In genomic region chr16:33583881-33584454, GRCm38 (mm10) we compare ENCODE assay signal across 8 mouse cellular contexts.
DNase-seq lines count a peak whose midpoint lies in the region; ATAC-seq and TF ChIP-seq lines count a peak whose summit lies in the region.

No protein-coding gene starts in this region.

- peak overlapping the region; percentile 16 for H3K4me3 ChIP-seq in forebrain, embryonic 16.5 days (replicated peaks; ENCODE audit: low read length)
- H3K4me3 ChIP-seq in hindbrain, embryonic 16.5 days (ENCODE audit: low read length) = peak overlapping the region; percentile 17
- no peak overlapping the region for H3K4me3 ChIP-seq in liver, adult 2 months (ENCODE audit: insufficient read depth, low read depth, low read length)
- peak overlapping the region; percentile 4; the same call in 1 of the 2 replicates for H3K4me3 ChIP-seq in midbrain, embryonic 16.5 days (ENCODE audit: low read depth, low read length)

- H3K27ac ChIP-seq in forebrain, embryonic 16.5 days (ENCODE audit: low read length) = peak overlapping the region; percentile 72
- peak overlapping the region; percentile 64 for H3K27ac ChIP-seq in hindbrain, embryonic 16.5 days (ENCODE audit: low read depth, low read length)
- peak overlapping the region; percentile 85 for H3K27ac ChIP-seq in liver, adult 2 months (replicated peaks; ENCODE audit: insufficient read depth, low read depth, low read length)
- H3K27ac ChIP-seq in midbrain, embryonic 16.5 days (ENCODE audit: low read length) = peak overlapping the region; percentile 0

- H3K79me2 ChIP-seq in liver, adult 2 months (ENCODE audit: control insufficient read depth, insufficient read depth, low read length) = no peaks in the 10 kb centered on the region

- no peaks in the 10 kb centered on the region for H3K36me3 ChIP-seq in forebrain, embryonic 16.5 days (ENCODE audit: control insufficient read depth, insufficient read depth)
- H3K36me3 ChIP-seq in hindbrain, embryonic 16.5 days (ENCODE audit: control insufficient read depth, insufficient read depth, low read length) = no peaks in the 10 kb centered on the region
- no peaks in the 10 kb centered on the region for H3K36me3 ChIP-seq in liver, adult 2 months (ENCODE audit: control insufficient read depth, insufficient read depth, low read length)
- H3K36me3 ChIP-seq in midbrain, embryonic 16.5 days (ENCODE audit: control insufficient read depth, insufficient read depth, low read length) = no peaks in the 10 kb centered on the region

- peak; percentile 25 for ATAC-seq in frontal cortex, adult (ENCODE audit: low TSS enrichment)
- ATAC-seq in forebrain, embryonic 16.5 days = peak; percentile 41
- ATAC-seq in hindbrain, embryonic 16.5 days = peak; percentile 24; the same call in 1 of the 2 replicates
- ATAC-seq in midbrain, embryonic 16.5 days = peak; percentile 30; the same call in 1 of the 2 replicates
- no peak for ATAC-seq in cerebellum, adult (ENCODE audit: insufficient number of reproducible peaks, low FRiP score, low TSS enrichment)

- no peaks in the 10 kb centered on the region for H3K27me3 ChIP-seq in forebrain, embryonic 16.5 days (replicated peaks; ENCODE audit: control insufficient read depth, insufficient read depth, low read length)
- no peaks in the 10 kb centered on the region for H3K27me3 ChIP-seq in hindbrain, embryonic 16.5 days (replicated peaks; ENCODE audit: control insufficient read depth, insufficient read depth, low read length)
- H3K27me3 ChIP-seq in liver, adult 2 months (ENCODE audit: control insufficient read depth, insufficient read depth, low read length) = no peaks in the 10 kb centered on the region
- no peaks in the 10 kb centered on the region for H3K27me3 ChIP-seq in midbrain, embryonic 16.5 days (ENCODE audit: control insufficient read depth, insufficient read depth, low read depth, low read length)

- peak overlapping the region; percentile 43 for H3K9ac ChIP-seq in forebrain, embryonic 16.5 days (replicated peaks; ENCODE audit: low read depth, low read length)
- H3K9ac ChIP-seq in hindbrain, embryonic 16.5 days (ENCODE audit: low read depth, low read length) = peak overlapping the region; percentile 36
- no peak overlapping the region; the same call in 1 of the 2 replicates for H3K9ac ChIP-seq in liver, adult 2 months (ENCODE audit: low read depth, low read length)
- H3K9ac ChIP-seq in midbrain, embryonic 16.5 days (ENCODE audit: low read depth, low read length) = peak overlapping the region; percentile 42

- DNase-seq in frontal cortex, postnatal 10 days (ENCODE audit: low spot score in 2 of 2) = no peak
- DNase-seq in liver, adult 2 months (ENCODE audit: extremely low read depth, low read depth, low spot score) = no peak
- no peak for DNase-seq in right cerebral cortex, postnatal 4 days

- TF ChIP-seq POLR2A in liver, adult 2 months (IDR thresholded peaks at IDR 0.05; ENCODE audit: extremely low read depth, insufficient read depth, low read length) = no peak

- TF ChIP-seq CTCF in liver, adult 2 months (IDR thresholded peaks at IDR 0.05; ENCODE audit: low read depth, low read length) = no peak

- WGBS in forebrain, embryonic 16.5 days = 27% methylated on average over 19 of the region's 19 CpGs
- WGBS in hindbrain, embryonic 16.5 days = 27% methylated on average over 19 of the region's 19 CpGs
- WGBS in liver, adult 2 months = 38% methylated on average over 19 of the region's 19 CpGs
- WGBS in midbrain, embryonic 16.5 days = 21% methylated on average over 19 of the region's 19 CpGs

- no peaks in the 10 kb centered on the region; the same call in 1 of the 2 replicates for H3K9me3 ChIP-seq in forebrain, embryonic 16.5 days (ENCODE audit: control insufficient read depth, low read length)
- H3K9me3 ChIP-seq in hindbrain, embryonic 16.5 days (ENCODE audit: control insufficient read depth, low read length) = no peaks in the 10 kb centered on the region
- no peaks in the 10 kb centered on the region for H3K9me3 ChIP-seq in midbrain, embryonic 16.5 days (replicated peaks; ENCODE audit: control insufficient read depth, low read length, poor library complexity, severe bottlenecking)

- peak overlapping the region; percentile 45 for H3K4me2 ChIP-seq in forebrain, embryonic 16.5 days (ENCODE audit: low read length)
- H3K4me2 ChIP-seq in hindbrain, embryonic 16.5 days (ENCODE audit: low read length) = peak overlapping the region; percentile 48
- H3K4me2 ChIP-seq in midbrain, embryonic 16.5 days (ENCODE audit: low read length) = peak overlapping the region; percentile 54

- H3K4me1 ChIP-seq in forebrain, embryonic 16.5 days (replicated peaks; ENCODE audit: control insufficient read depth, insufficient read depth, low read length) = peaks cover 29% of the 10 kb centered on the region
- H3K4me1 ChIP-seq in hindbrain, embryonic 16.5 days (ENCODE audit: control insufficient read depth, insufficient read depth, low read depth, low read length) = peaks cover 23% of the 10 kb centered on the region
- peaks cover 12% of the 10 kb centered on the region for H3K4me1 ChIP-seq in liver, adult 2 months (ENCODE audit: control insufficient read depth, insufficient read depth, low read length)
- H3K4me1 ChIP-seq in midbrain, embryonic 16.5 days (ENCODE audit: control insufficient read depth, insufficient read depth, low read length) = peaks cover 13% of the 10 kb centered on the region

Comparison
In these comparisons a context has a peak if more than half of its experiments do, and no peak if none do; other contexts are left out.
1. H3K27ac ChIP-seq: peak in every context shown above with its lines; median percentile 85 in liver, adult 2 months; 72 in forebrain, embryonic 16.5 days; 64 in hindbrain, embryonic 16.5 days; 0 in midbrain, embryonic 16.5 days.